ENCODE assay signal across 16 mouse cellular contexts in genomic region chr5:124582515-124582914, GRCm38 (mm10). TPM values are rescaled to one million over a fixed set of nuclear protein-coding genes. Genes with fewer than 3 reads are reported as not detected.
DNase-seq lines count a peak whose midpoint lies in the region; ATAC-seq lines count a peak whose summit lies in the region.
"Had no signal": no experiment of that assay in that cellular context is flagged by ENCODE, and none has a peak within 500 bp of the region (broad histone marks: within the 10 kb centered on the region; RNA-seq: fewer than 3 reads in every experiment).

No protein-coding gene starts in this region.

- DNase-seq in adrenal gland, postnatal 36 days = peak; percentile 40 to 48
- no peak for DNase-seq in adrenal gland, adult 18-20 months (ENCODE audit: low spot score in 2 of 2)
- peak; percentile 18 for DNase-seq in ovary, postnatal 36 days (ENCODE audit: low spot score)
- DNase-seq in ovary, postnatal 14 days (ENCODE audit: low spot score) = no peak
- peak; percentile 74 for DNase-seq in lung, postnatal 10 days
- no peak for DNase-seq in urinary bladder, postnatal 25 days (ENCODE audit: low spot score)
- no peak for DNase-seq in layer of hippocampus, adult 9-11 months
- DNase-seq: B cell, adult 2 months; cerebellum, postnatal 25 days had no signal

- ATAC-seq in forebrain, embryonic 13.5 days = no peak
- ATAC-seq: forebrain, embryonic 14.5 days; hindbrain, embryonic 16.5 days; liver, embryonic 12.5 days had no signal

- H3K27me3 ChIP-seq in forebrain, embryonic 13.5 days = no peaks in the 10 kb centered on the region
- H3K27me3 ChIP-seq: heart, embryonic 13.5 days; liver, embryonic 12.5 days; midbrain, embryonic 12.5 days; neural tube, embryonic 12.5 days had no signal

- H3K4me1 ChIP-seq in forebrain, embryonic 13.5 days = peaks cover 29% of the 10 kb centered on the region

- no peaks in the 10 kb centered on the region for H3K9me3 ChIP-seq in forebrain, embryonic 13.5 days (replicated peaks)
- H3K9me3 ChIP-seq: heart, embryonic 13.5 days; liver, embryonic 12.5 days; midbrain, embryonic 12.5 days; neural tube, embryonic 12.5 days had no signal

- no peak overlapping the region for H3K9ac ChIP-seq in forebrain, embryonic 13.5 days
- H3K9ac ChIP-seq: liver, embryonic 12.5 days; midbrain, embryonic 12.5 days; neural tube, embryonic 12.5 days had no signal

- no peak overlapping the region for H3K27ac ChIP-seq in forebrain, embryonic 13.5 days
- H3K27ac ChIP-seq: heart, embryonic 13.5 days; liver, embryonic 12.5 days; midbrain, embryonic 12.5 days; neural tube, embryonic 12.5 days had no signal

- H3K36me3 ChIP-seq in forebrain, embryonic 13.5 days (ENCODE audit: poor library complexity, severe bottlenecking) = peaks cover 46% of the 10 kb centered on the region

- H3K4me2 ChIP-seq in forebrain, embryonic 13.5 days = no peak overlapping the region
- H3K4me2 ChIP-seq: heart, embryonic 13.5 days; liver, embryonic 12.5 days; midbrain, embryonic 12.5 days; neural tube, embryonic 12.5 days had no signal

- H3K4me3 ChIP-seq in forebrain, embryonic 13.5 days = no peak overlapping the region
- H3K4me3 ChIP-seq: heart, embryonic 13.5 days; liver, embryonic 12.5 days; midbrain, embryonic 12.5 days; neural tube, embryonic 12.5 days had no signal

- 88% methylated on average over 5 of the region's 5 CpGs for WGBS in forebrain, embryonic 13.5 days

RNA-seq across cellular contexts. Expression of gene Gtf2h3, which starts 3.6 kb away (rescaled TPM):
- 10 to 100 TPM; 40.4 to 44.2 TPM for total RNA-seq in adrenal gland, postnatal 36 days (2021)
- 10 to 100 TPM; 32.2 to 36.2 TPM for total RNA-seq in adrenal gland, adult 18-20 months (2021)
- 64.7 and 66.9 TPM in 2 replicates for polyA plus RNA-seq in forebrain, embryonic 13.5 days (2015; fragmentation: Nextera tagmentation; extraction: Ambion mirVana)

RNA-seq across cellular contexts. Expression of gene Eif2b1, which starts 3.6 kb away (rescaled TPM):
- total RNA-seq in adrenal gland, postnatal 36 days (2021) = 10 to 100 TPM; 43.6 to 55.3 TPM
- 10 to 100 TPM; 40.0 to 45.5 TPM for total RNA-seq in adrenal gland, adult 18-20 months (2021)
- polyA plus RNA-seq in forebrain, embryonic 13.5 days (2015; fragmentation: Nextera tagmentation; extraction: Ambion mirVana) = 72.8 and 74.4 TPM in 2 replicates

RNA-seq across cellular contexts. Expression of gene Ddx55, which starts 29.9 kb away (rescaled TPM):
- 10 to 100 TPM; 11.8 to 13.2 TPM for total RNA-seq in adrenal gland, postnatal 36 days (2021)
- 10 to 100 TPM; 13.2 to 15.3 TPM for total RNA-seq in adrenal gland, adult 18-20 months (2021)
- polyA plus RNA-seq in forebrain, embryonic 13.5 days (2015; fragmentation: Nextera tagmentation; extraction: Ambion mirVana) = 23.3 and 25.5 TPM in 2 replicates

RNA-seq across cellular contexts. Expression of gene Tmed2, which starts 42.0 kb away (rescaled TPM):
- total RNA-seq in adrenal gland, postnatal 36 days (2021) = 100 to 1,000 TPM; 226 to 241 TPM
- total RNA-seq in adrenal gland, adult 18-20 months (2021) = 100 to 1,000 TPM; 214 to 218 TPM
- 378 and 389 TPM in 2 replicates for polyA plus RNA-seq in forebrain, embryonic 13.5 days (2015; fragmentation: Nextera tagmentation; extraction: Ambion mirVana)

RNA-seq across cellular contexts. Expression of gene Atp6v0a2, which starts 45.9 kb away (rescaled TPM):
- total RNA-seq in adrenal gland, postnatal 36 days (2021) = 10 to 100 TPM; 74.5 to 83.7 TPM
- total RNA-seq in adrenal gland, adult 18-20 months (2021) = 10 to 100 TPM; 77.5 to 90.9 TPM
- polyA plus RNA-seq in forebrain, embryonic 13.5 days (2015; fragmentation: Nextera tagmentation; extraction: Ambion mirVana) = 44.7 and 45.9 TPM in 2 replicates

Comparison
In these comparisons a context has a peak if more than half of its experiments do, and no peak if none do; other contexts are left out.
1. DNase-seq: peak in adrenal gland, postnatal 36 days (2 of 2), ovary, postnatal 36 days (single experiment) and lung, postnatal 10 days (single experiment); none in adrenal gland, adult 18-20 months (0 of 2), ovary, postnatal 14 days (single experiment), urinary bladder, postnatal 25 days (single experiment) and layer of hippocampus, adult 9-11 months (single experiment).